Mouse (Mus musculus): ENCODE results near the gene Arrdc3. TPM values are rescaled to one million over a fixed set of nuclear protein-coding genes. Genes with fewer than 3 reads are reported as not detected.
A peak's percentile ranks its signal among the peaks of the same experiment; 100 is the strongest.

Arrdc3 gene
- polyA plus RNA-seq (2015; fragmentation: Nextera tagmentation; extraction: Ambion mirVana), result 53.4 and 55.8 TPM in 2 replicates

DNA sequence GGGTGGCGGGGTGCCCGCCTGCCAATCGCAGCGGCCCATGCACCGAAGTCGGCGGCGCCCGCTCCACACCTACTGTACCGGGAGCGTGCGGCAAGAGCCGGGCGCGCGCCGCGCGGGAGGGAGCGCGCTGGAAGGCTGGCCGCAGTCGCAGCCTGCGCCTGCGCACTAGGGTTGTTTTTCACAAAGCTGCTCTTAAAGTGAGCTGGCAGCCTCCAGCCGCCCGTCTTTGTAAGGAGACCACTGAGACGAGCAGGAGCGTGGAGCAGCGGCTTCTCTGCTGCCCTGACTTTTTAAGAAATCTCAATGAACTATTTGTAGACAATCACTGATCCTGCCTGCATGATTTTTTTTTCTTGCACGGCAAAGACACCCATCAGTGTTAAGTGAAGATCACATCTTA, at the start of gene Arrdc3:
Gene Arrdc3, plus strand, starts transcription at position 195 of the 400 bp plus-strand sequence.
- Histone ChIP-seq H3K4me1 (ENCODE audit: control insufficient read depth, insufficient read depth, low read length) (peaks cover 3% of the 10 kb centered on the region; the same call in 1 of the 2 replicates), H3K4me2 (ENCODE audit: low read length) (peak within 1 kb of the TSS; percentile 54), H3K27ac (ENCODE audit: low read length) (peak within 1 kb of the TSS; percentile 100), H3K27me3 (ENCODE audit: control insufficient read depth, insufficient read depth, low read depth, low read length) (no peaks in the 10 kb centered on the region), H3K36me3 (ENCODE audit: control insufficient read depth, insufficient read depth, low read length) (peaks cover 5% of the 10 kb centered on the region; the same call in 1 of the 2 replicates), H3K9me3 (replicated peaks; ENCODE audit: control insufficient read depth, low read length, poor library complexity, severe bottlenecking) (no peaks in the 10 kb centered on the region), H3K9ac (ENCODE audit: low read depth, low read length) (peak within 1 kb of the TSS; percentile 100), H3K4me3 (ENCODE audit: low read depth, low read length) (peak within 1 kb of the TSS; percentile 83)
- WGBS, result under 1% methylated on average over 21 of the region's 31 CpGs
- ATAC-seq, result peak; percentile 60

DNA sequence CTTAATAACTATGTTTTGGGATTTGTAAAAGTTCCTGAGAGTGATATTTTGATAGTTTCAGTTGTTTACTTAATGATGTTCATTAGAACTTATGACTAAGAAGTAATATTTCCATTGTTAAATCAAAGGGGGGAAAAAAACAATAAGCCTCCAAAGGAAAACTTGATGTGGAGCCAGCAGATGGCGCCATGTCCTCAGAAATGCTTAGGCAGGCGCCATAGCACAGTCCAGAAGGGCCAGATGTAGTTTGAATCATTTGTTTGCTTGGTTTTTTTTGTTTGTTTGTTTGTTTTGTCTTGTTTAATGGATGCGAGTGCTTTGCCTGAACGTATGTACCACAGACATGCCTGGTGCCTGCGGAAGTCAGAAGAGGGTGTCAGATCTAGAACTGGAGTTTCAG, 21.0 kb upstream of the Arrdc3 start:
- H3K9ac ChIP-seq (ENCODE audit: low read depth, low read length), result no peak overlapping the region
- WGBS, result 14% methylated on average over 5 of the region's 5 CpGs
- no peak overlapping the region for H3K4me2 ChIP-seq (ENCODE audit: low read length)
- H3K27me3 ChIP-seq (ENCODE audit: control insufficient read depth, insufficient read depth, low read depth, low read length), result no peaks in the 10 kb centered on the region
- H3K4me3 ChIP-seq (ENCODE audit: low read depth, low read length), result no peak overlapping the region
- no peaks in the 10 kb centered on the region for H3K9me3 ChIP-seq (replicated peaks; ENCODE audit: control insufficient read depth, low read length, poor library complexity, severe bottlenecking)
- no peaks in the 10 kb centered on the region for H3K36me3 ChIP-seq (ENCODE audit: control insufficient read depth, insufficient read depth, low read length)
- ATAC-seq, result peak; percentile 75
- H3K4me1 ChIP-seq (ENCODE audit: control insufficient read depth, insufficient read depth, low read length), result no peaks in the 10 kb centered on the region
- H3K27ac ChIP-seq (ENCODE audit: low read length), result no peak overlapping the region

GRCm38 (mm10) chr13:80864195-80864594, 19.0 kb upstream of the Arrdc3 start:
- H3K27ac ChIP-seq (ENCODE audit: low read length), result no peak overlapping the region
- H3K4me1 ChIP-seq (ENCODE audit: control insufficient read depth, insufficient read depth, low read length), result no peaks in the 10 kb centered on the region
- WGBS, result 92% methylated on average over 3 of the region's 3 CpGs
- no peak overlapping the region for H3K4me3 ChIP-seq (ENCODE audit: low read depth, low read length)
- H3K36me3 ChIP-seq (ENCODE audit: control insufficient read depth, insufficient read depth, low read length), result no peaks in the 10 kb centered on the region
- no peaks in the 10 kb centered on the region for H3K27me3 ChIP-seq (ENCODE audit: control insufficient read depth, insufficient read depth, low read depth, low read length)
- H3K4me2 ChIP-seq (ENCODE audit: low read length), result no peak overlapping the region
- no peak for ATAC-seq
- H3K9ac ChIP-seq (ENCODE audit: low read depth, low read length), result no peak overlapping the region
- no peaks in the 10 kb centered on the region for H3K9me3 ChIP-seq (replicated peaks; ENCODE audit: control insufficient read depth, low read length, poor library complexity, severe bottlenecking)

GRCm38 (mm10) chr13:80875126-80875525, 8.1 kb upstream of the Arrdc3 start:
- Histone ChIP-seq H3K27me3 (ENCODE audit: control insufficient read depth, insufficient read depth, low read depth, low read length) (no peaks in the 10 kb centered on the region), H3K4me3 (ENCODE audit: low read depth, low read length) (no peak overlapping the region), H3K9ac (ENCODE audit: low read depth, low read length) (no peak overlapping the region), H3K36me3 (ENCODE audit: control insufficient read depth, insufficient read depth, low read length) (no peaks in the 10 kb centered on the region), H3K9me3 (replicated peaks; ENCODE audit: control insufficient read depth, low read length, poor library complexity, severe bottlenecking) (no peaks in the 10 kb centered on the region), H3K27ac (ENCODE audit: low read length) (no peak overlapping the region), H3K4me2 (ENCODE audit: low read length) (no peak overlapping the region), H3K4me1 (ENCODE audit: control insufficient read depth, insufficient read depth, low read length) (no peaks in the 10 kb centered on the region)
- no peak for ATAC-seq
- 89% methylated on average over 5 of the region's 5 CpGs for WGBS

- 82% methylated on average over 4 of the region's 4 CpGs for WGBS
- no peak overlapping the region for H3K4me3 ChIP-seq (ENCODE audit: low read depth, low read length)
- no peaks in the 10 kb centered on the region for H3K4me1 ChIP-seq (ENCODE audit: control insufficient read depth, insufficient read depth, low read length)
- no peaks in the 10 kb centered on the region for H3K36me3 ChIP-seq (ENCODE audit: control insufficient read depth, insufficient read depth, low read length)
- H3K9me3 ChIP-seq (replicated peaks; ENCODE audit: control insufficient read depth, low read length, poor library complexity, severe bottlenecking), result no peaks in the 10 kb centered on the region
- ATAC-seq, result no peak
- H3K27me3 ChIP-seq (ENCODE audit: control insufficient read depth, insufficient read depth, low read depth, low read length), result no peaks in the 10 kb centered on the region
- H3K27ac ChIP-seq (ENCODE audit: low read length), result no peak overlapping the region
- no peak overlapping the region for H3K4me2 ChIP-seq (ENCODE audit: low read length)
- no peak overlapping the region for H3K9ac ChIP-seq (ENCODE audit: low read depth, low read length)
These were observed 2.4 kb upstream of the Arrdc3 start for GRCm38 (mm10) chr13:80880756-80881155.

DNA sequence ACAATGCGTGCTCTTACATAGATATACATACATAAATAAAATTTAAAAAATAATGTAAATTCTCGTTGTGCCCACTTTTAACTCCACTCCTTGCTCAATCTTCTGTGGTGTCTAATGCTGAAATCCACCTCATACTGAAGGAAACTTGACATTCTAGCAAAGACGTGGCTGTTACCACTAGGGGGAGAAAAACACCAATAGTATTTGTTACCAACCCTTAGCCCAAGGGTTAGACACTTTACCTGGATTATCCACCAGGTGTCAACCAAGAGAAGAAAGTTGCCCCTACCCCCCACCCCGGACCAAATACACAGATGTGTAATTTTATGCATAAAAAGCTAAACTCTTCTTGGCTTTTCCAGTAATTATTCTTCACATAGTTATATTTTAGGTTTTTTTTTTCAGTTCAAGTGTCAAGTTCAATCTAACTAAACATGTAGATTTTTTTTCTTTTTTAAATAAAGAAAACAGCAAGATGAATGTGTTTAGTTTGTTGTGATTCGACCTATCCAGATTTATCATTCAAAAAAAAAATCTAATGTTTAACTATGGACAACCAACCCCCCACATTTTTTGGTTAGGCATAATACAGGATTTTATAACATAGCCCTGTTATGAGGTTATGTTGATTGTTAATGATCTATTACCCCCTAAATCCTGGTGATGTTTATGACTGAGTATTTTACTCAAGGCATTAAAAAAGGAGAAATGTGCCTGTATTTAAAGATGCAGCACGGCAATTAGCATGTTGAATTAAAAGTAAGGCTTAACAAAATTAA, 1.3 kb upstream of the Arrdc3 start:
- Histone ChIP-seq H3K4me1 (ENCODE audit: control insufficient read depth, insufficient read depth, low read length) (0 out of 2 replicates have a peak, but pooled peaks cover 2% of the 10 kb centered on the region), H3K9me3 (replicated peaks; ENCODE audit: control insufficient read depth, low read length, poor library complexity, severe bottlenecking) (no peaks in the 10 kb centered on the region), H3K27ac (ENCODE audit: low read length) (peak overlapping the region; percentile 100), H3K36me3 (ENCODE audit: control insufficient read depth, insufficient read depth, low read length) (no peaks in the 10 kb centered on the region), H3K4me3 (ENCODE audit: low read depth, low read length) (no peak overlapping the region), H3K4me2 (ENCODE audit: low read length) (peak overlapping the region; percentile 54; the same call in 1 of the 2 replicates), H3K27me3 (ENCODE audit: control insufficient read depth, insufficient read depth, low read depth, low read length) (no peaks in the 10 kb centered on the region), H3K9ac (ENCODE audit: low read depth, low read length) (no peak overlapping the region; the same call in 1 of the 2 replicates)
- ATAC-seq, result no peak
- whole genome bisulfite sequencing, result 24% methylated on average over 6 of the region's 6 CpGs

GRCm38 (mm10) chr13:80882716-80883135, 458 bp upstream of the Arrdc3 start:
- Histone ChIP-seq H3K4me2 (ENCODE audit: low read length) (peak overlapping the region; percentile 54), H3K9ac (ENCODE audit: low read depth, low read length) (peak overlapping the region; percentile 100), H3K27me3 (ENCODE audit: control insufficient read depth, insufficient read depth, low read depth, low read length) (no peaks in the 10 kb centered on the region), H3K36me3 (ENCODE audit: control insufficient read depth, insufficient read depth, low read length) (peaks cover under 1% of the 10 kb centered on the region; the same call in 1 of the 2 replicates), H3K9me3 (replicated peaks; ENCODE audit: control insufficient read depth, low read length, poor library complexity, severe bottlenecking) (no peaks in the 10 kb centered on the region), H3K27ac (ENCODE audit: low read length) (peak overlapping the region; percentile 100), H3K4me1 (ENCODE audit: control insufficient read depth, insufficient read depth, low read length) (peaks cover 3% of the 10 kb centered on the region; the same call in 1 of the 2 replicates), H3K4me3 (ENCODE audit: low read depth, low read length) (peak overlapping the region; percentile 83)
- under 1% methylated on average over 23 of the region's 23 CpGs for WGBS
- peak; percentile 46 for ATAC-seq

DNA sequence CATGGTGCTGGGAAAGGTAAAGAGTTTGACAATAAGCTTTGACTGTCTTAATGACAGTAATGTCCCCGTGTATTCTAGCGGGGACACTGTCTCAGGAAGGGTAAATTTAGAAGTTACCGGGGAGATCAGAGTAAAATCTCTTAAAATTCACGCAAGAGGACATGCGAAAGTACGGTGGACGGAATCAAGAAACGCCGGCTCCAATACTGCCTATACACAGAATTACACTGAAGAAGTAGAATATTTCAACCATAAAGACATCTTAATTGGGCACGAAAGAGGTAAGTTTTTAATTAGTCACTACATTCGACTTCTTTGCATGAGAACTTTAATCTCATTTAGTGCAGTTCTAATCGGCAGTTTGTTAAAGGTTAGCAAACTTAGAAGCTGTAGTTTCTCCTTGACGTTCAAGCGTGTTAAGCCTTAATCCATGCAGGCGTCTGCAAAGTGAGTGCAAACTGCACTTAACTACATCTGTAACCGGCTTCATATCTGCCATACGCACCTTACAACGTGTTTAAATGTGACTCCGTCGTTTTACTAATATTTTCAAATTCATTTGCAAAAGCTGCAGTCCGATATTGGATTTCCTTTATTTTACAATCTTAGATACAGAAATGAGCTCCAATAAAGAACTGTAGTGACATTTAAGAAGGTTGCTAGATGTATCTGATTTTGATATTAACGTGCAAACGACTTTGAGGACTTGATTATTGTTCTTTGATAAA, 629 bp downstream of the Arrdc3 start:
- ATAC-seq, result no peak
- Histone ChIP-seq H3K4me1 (ENCODE audit: control insufficient read depth, insufficient read depth, low read length) (peaks cover 3% of the 10 kb centered on the region; the same call in 1 of the 2 replicates), H3K9me3 (replicated peaks; ENCODE audit: control insufficient read depth, low read length, poor library complexity, severe bottlenecking) (no peaks in the 10 kb centered on the region), H3K4me3 (ENCODE audit: low read depth, low read length) (peak overlapping the region; percentile 83), H3K36me3 (ENCODE audit: control insufficient read depth, insufficient read depth, low read length) (peaks cover 7% of the 10 kb centered on the region), H3K27me3 (ENCODE audit: control insufficient read depth, insufficient read depth, low read depth, low read length) (no peaks in the 10 kb centered on the region), H3K9ac (ENCODE audit: low read depth, low read length) (peak overlapping the region; percentile 100), H3K27ac (ENCODE audit: low read length) (peak overlapping the region; percentile 100), H3K4me2 (ENCODE audit: low read length) (peak overlapping the region; percentile 51)
- WGBS, result under 1% methylated on average over 23 of the region's 23 CpGs

All from midbrain, embryonic 16.5 days (tissue).